Mouse (Mus musculus) kidney, postnatal 0 days (tissue): ENCODE results near the gene Alcam. TPM values are rescaled to one million over a fixed set of nuclear protein-coding genes. Genes with fewer than 3 reads are reported as not detected.

ENCODE experiments used
- ATAC-seq: fragments of 200-750 bp; cut with Nextera tagmentation; replicated peaks from 2 replicates; pipeline ENCODE4 v1.8.0; 2017; ENCODE audit warnings: low read depth, moderate number of reproducible peaks, moderate TSS enrichment, moderate library complexity; ENCODE audit not compliant: low FRiP score
- DNase-seq: peaks from one replicate; pipeline ENCODE4 v3.0.0-alpha.2; 2016; ENCODE audit warnings: low spot score
- H3K27ac ChIP-seq: fragments of 300-500 bp; sonication (generic); 2 replicates; pipeline ENCODE4 v1.5.1; 2014; ENCODE audit warnings: mild to moderate bottlenecking
- H3K27me3 ChIP-seq: fragments of 300-500 bp; sonication (generic); 2 replicates; pipeline ENCODE4 v1.6.1; 2014; ENCODE audit warnings: low read length, mixed read lengths; ENCODE audit not compliant: insufficient read depth
- H3K36me3 ChIP-seq: fragments of 300-500 bp; sonication (generic); 2 replicates; pipeline ENCODE4 v1.6.1; 2014; ENCODE audit warnings: low read length, mixed read lengths; ENCODE audit not compliant: insufficient read depth
- H3K4me1 ChIP-seq: fragments of 300-500 bp; sonication (generic); replicated peaks from 2 replicates; pipeline ENCODE4 v1.6.1; 2014; ENCODE audit warnings: antibody characterized with exemption, low read length, mixed read lengths; ENCODE audit not compliant: insufficient read depth
- H3K4me2 ChIP-seq: fragments of 300-500 bp; sonication (generic); 2 replicates; pipeline ENCODE4 v1.6.1; 2014; ENCODE audit warnings: mild to moderate bottlenecking, low read length, moderate library complexity, mixed read lengths
- H3K4me3 ChIP-seq: fragments of 300-500 bp; sonication (generic); replicated peaks from 2 replicates; pipeline ENCODE4 v1.5.1; 2014; ENCODE audit warnings: low read depth, low read length
- H3K9ac ChIP-seq: fragments of 300-500 bp; sonication (generic); 2 replicates; pipeline ENCODE4 v1.6.1; 2014; ENCODE audit warnings: low read depth, low read length
- H3K9me3 ChIP-seq: fragments of 300-500 bp; sonication (generic); replicated peaks from 2 replicates; pipeline ENCODE4 v1.6.1; 2016; ENCODE audit warnings: low read length, inconsistent platforms, mixed read lengths
- CTCF ChIP-seq: IDR thresholded peaks from 2 replicates; pipeline ENCODE4 v1.5.1; 2016; ENCODE audit warnings: antibody characterized with exemption, low read depth, mild to moderate bottlenecking, moderate library complexity
- WGBS: fragments of 180-500 bp; shearing (Covaris S2); extraction: QIAGEN DNeasy Blood & Tissue Kit; methylation state at CpG from one replicate; pipeline ENCODE4 v1.1.7; 2014; 5-methylcytosine and 5-hydroxymethylcytosine counted together
- polyA plus RNA-seq: library from polyadenylated mRNA; unstranded; fragments of >200 nt; fragmentation: Nextera tagmentation; extraction: Ambion mirVana; gene quantifications from 2 replicates; pipeline ENCODE4 v1.2.1, GENCODE M21; 2015

Alcam gene
- polyA plus RNA-seq, 1 experiment from 2014 or later: 61.7 TPM

GRCm38 (mm10) chr16:52452477-52452831 lies 1.4 kb downstream of the Alcam start:
- Histone ChIP-seq H3K9ac (peak overlapping the region; percentile 63), H3K9me3 (no peaks in the 10 kb centered on the region), H3K4me2 (peak overlapping the region; percentile 90), H3K36me3 (no peaks in the 10 kb centered on the region), H3K27me3 (no peaks in the 10 kb centered on the region), H3K4me1 (no peaks in the 10 kb centered on the region), H3K4me3 (peak overlapping the region; percentile 81), H3K27ac (peak overlapping the region; percentile 76)
- DNase-seq: no peak
- peak; percentile 2; the same call in 1 of the 2 replicates for ATAC-seq
- TF ChIP-seq CTCF: no peak
- WGBS: 1% methylated on average over 26 of the region's 26 CpGs

- peak overlapping the region; percentile 81 for H3K4me3 ChIP-seq
- no peaks in the 10 kb centered on the region for H3K9me3 ChIP-seq
- peak overlapping the region; percentile 90 for H3K4me2 ChIP-seq
- no peaks in the 10 kb centered on the region for H3K36me3 ChIP-seq
- TF ChIP-seq CTCF: no peak
- ATAC-seq: peak; percentile 5; the same call in 1 of the 2 replicates
- peak overlapping the region; percentile 63 for H3K9ac ChIP-seq
- H3K4me1 ChIP-seq: no peaks in the 10 kb centered on the region
- peak; percentile 62 for DNase-seq
- WGBS: under 1% methylated on average over 23 of the region's 23 CpGs
- H3K27me3 ChIP-seq: no peaks in the 10 kb centered on the region
- H3K27ac ChIP-seq: peak overlapping the region; percentile 76
These were observed 1.9 kb downstream of the Alcam start for GRCm38 (mm10) chr16:52451786-52452476.

- WGBS: 1% methylated on average over 15 of the region's 15 CpGs
- DNase-seq: peak; percentile 44
These were observed 2.6 kb downstream of the Alcam start for GRCm38 (mm10) chr16:52451101-52451785.

GRCm38 (mm10) chr16:52450245-52451100 lies 3.4 kb downstream of the Alcam start:
- DNase-seq (peak; percentile 74), ATAC-seq (no peak)
- Histone ChIP-seq H3K27ac (peak overlapping the region; percentile 27), H3K4me1 (no peaks in the 10 kb centered on the region), H3K9ac (peak overlapping the region; percentile 63), H3K9me3 (no peaks in the 10 kb centered on the region), H3K27me3 (no peaks in the 10 kb centered on the region), H3K36me3 (no peaks in the 10 kb centered on the region), H3K4me3 (peak overlapping the region; percentile 81), H3K4me2 (peak overlapping the region; percentile 90)
- under 1% methylated on average over 28 of the region's 28 CpGs for WGBS
- peak; percentile 48 for TF ChIP-seq CTCF

More at GRCm38 (mm10) chr16:52451101-52451785, 2.6 kb downstream of the Alcam start:
- H3K4me1 ChIP-seq: no peaks in the 10 kb centered on the region
- H3K27ac ChIP-seq: peak overlapping the region; percentile 76; the same call in 1 of the 2 replicates
- no peaks in the 10 kb centered on the region for H3K36me3 ChIP-seq
- peak overlapping the region; percentile 90 for H3K4me2 ChIP-seq
- no peak for ATAC-seq
- H3K9ac ChIP-seq: peak overlapping the region; percentile 63
- no peak for TF ChIP-seq CTCF
- H3K9me3 ChIP-seq: no peaks in the 10 kb centered on the region
- H3K4me3 ChIP-seq: peak overlapping the region; percentile 81
- H3K27me3 ChIP-seq: no peaks in the 10 kb centered on the region

GRCm38 (mm10) chr16:52449889-52450244 lies 4.0 kb downstream of the Alcam start:
- ATAC-seq: no peak
- no peaks in the 10 kb centered on the region for H3K27me3 ChIP-seq
- H3K9ac ChIP-seq: peak overlapping the region; percentile 58
- peak overlapping the region; percentile 27; the same call in 1 of the 2 replicates for H3K27ac ChIP-seq
- H3K4me1 ChIP-seq: no peaks in the 10 kb centered on the region
- peak overlapping the region; percentile 90 for H3K4me2 ChIP-seq
- 4% methylated on average over 3 of the region's 3 CpGs for WGBS
- H3K36me3 ChIP-seq: no peaks in the 10 kb centered on the region
- no peak; the same call in 1 of the 2 replicates for TF ChIP-seq CTCF
- peak overlapping the region; percentile 81 for H3K4me3 ChIP-seq
- peak; percentile 81 for DNase-seq
- H3K9me3 ChIP-seq: no peaks in the 10 kb centered on the region

GRCm38 (mm10) chr16:52445984-52446383 lies 7.9 kb downstream of the Alcam start:
- H3K36me3 ChIP-seq: no peaks in the 10 kb centered on the region
- no peak overlapping the region for H3K4me2 ChIP-seq
- H3K27ac ChIP-seq: no peak overlapping the region
- H3K4me3 ChIP-seq: no peak overlapping the region
- 81% methylated on average over 3 of the region's 3 CpGs for WGBS
- ATAC-seq: no peak
- no peaks in the 10 kb centered on the region for H3K4me1 ChIP-seq
- H3K9me3 ChIP-seq: no peaks in the 10 kb centered on the region
- no peak for DNase-seq
- no peaks in the 10 kb centered on the region for H3K27me3 ChIP-seq
- TF ChIP-seq CTCF: no peak
- no peak overlapping the region for H3K9ac ChIP-seq
